Mouse (Mus musculus): ENCODE results near the gene Ufd1. TPM values are rescaled to one million over a fixed set of nuclear protein-coding genes. Genes with fewer than 3 reads are reported as not detected.

The Ufd1 gene
- total and polyA plus RNA-seq, 3 experiments = 41.9 to 67.8 TPM; not detected in 1

GRCm38 (mm10) chr16:18786652-18787051 is 24.9 kb upstream of the Ufd1 start:
- DNase-seq (ENCODE audit: low read depth, low spot score) = no peak
- H3K4me3 ChIP-seq (ENCODE audit: control insufficient read depth in 1 of 2, insufficient read depth in 1 of 2, low read depth in 2 of 2, low read length in 2 of 2) = no peak overlapping the region
- H3K9me3 ChIP-seq (replicated peaks; ENCODE audit: insufficient read depth, low read length) = no peaks in the 10 kb centered on the region
- no peaks in the 10 kb centered on the region for H3K27me3 ChIP-seq (ENCODE audit: control insufficient read depth in 1 of 2, insufficient read depth in 2 of 2, low read length in 2 of 2)
- TF ChIP-seq NRF1 (IDR thresholded peaks at IDR 0.05; ENCODE audit: insufficient read depth, low read depth, low read length, poor library complexity, severe bottlenecking) = no peak
- no peak for TF ChIP-seq ZKSCAN1 (IDR thresholded peaks at IDR 0.05; ENCODE audit: low read depth, low read length)
- no peak for TF ChIP-seq CTCF (IDR thresholded peaks at IDR 0.05 in 2 of 3, conservative IDR thresholded peaks at IDR 0.05 in 1 of 3; ENCODE audit: control insufficient read depth in 1 of 3, insufficient read depth in 1 of 3, low read depth in 2 of 3, low read length in 3 of 3, poor library complexity in 1 of 3, severe bottlenecking in 1 of 3)
- TF ChIP-seq ELF1 (IDR thresholded peaks at IDR 0.05; ENCODE audit: low read depth, low read length) = no peak
- no peak for TF ChIP-seq POLR2A (IDR thresholded peaks at IDR 0.05; ENCODE audit: control insufficient read depth in 1 of 2, insufficient read depth in 1 of 2, low read depth in 1 of 2, low read length in 2 of 2, poor library complexity in 1 of 2)
- no peak for TF ChIP-seq MAFK (IDR thresholded peaks at IDR 0.05; ENCODE audit: borderline replicate concordance, low read depth, low read length)
- TF ChIP-seq ZNF384 (IDR thresholded peaks at IDR 0.05; ENCODE audit: low read depth, low read length) = no peak
- TF ChIP-seq TBP (IDR thresholded peaks at IDR 0.05; ENCODE audit: low read depth, low read length) = no peak
- TF ChIP-seq MYB (IDR thresholded peaks at IDR 0.05; ENCODE audit: low read depth, low read length) = no peak
- TF ChIP-seq KAT2A (conservative IDR thresholded peaks at IDR 0.05; ENCODE audit: low read depth, low read length) = no peak
- no peak for TF ChIP-seq SIN3A (IDR thresholded peaks at IDR 0.05; ENCODE audit: low read length)
- TF ChIP-seq MEF2A (IDR thresholded peaks at IDR 0.05; ENCODE audit: extremely low read depth, insufficient replicate concordance, low read depth, low read length, poor library complexity, severe bottlenecking) = no peak
- TF ChIP-seq GABPA (IDR thresholded peaks at IDR 0.05; ENCODE audit: low read depth, low read length) = no peak
- TF ChIP-seq ZMIZ1 (IDR thresholded peaks at IDR 0.05; ENCODE audit: low read depth, low read length) = no peak
- TF ChIP-seq RAD21 (IDR thresholded peaks at IDR 0.05; ENCODE audit: low read depth, low read length) = no peak
- no peak for TF ChIP-seq CHD1 (IDR thresholded peaks at IDR 0.05; ENCODE audit: low read depth, low read length)
- no peak for TF ChIP-seq MAZ (IDR thresholded peaks at IDR 0.05; ENCODE audit: low read depth, low read length)
- no peak for TF ChIP-seq SMC3 (IDR thresholded peaks at IDR 0.05; ENCODE audit: low read depth, low read length)
- peaks cover 0 to 9% of the 10 kb centered on the region in 2 experiments; a peak in 2 of 4 replicates for H3K4me1 ChIP-seq (ENCODE audit: control insufficient read depth in 1 of 2, insufficient read depth in 2 of 2, low read length in 2 of 2)
- H3K27ac ChIP-seq (ENCODE audit: control insufficient read depth, low read depth, low read length) = no peak overlapping the region
- peaks cover 5 to 10% of the 10 kb centered on the region in 2 experiments for H3K36me3 ChIP-seq (ENCODE audit: control insufficient read depth in 1 of 2, insufficient read depth in 2 of 2, low read length in 2 of 2)
- H3K9ac ChIP-seq (ENCODE audit: control insufficient read depth, low read depth, low read length, poor library complexity, severe bottlenecking) = no peak overlapping the region
- H3K79me2 ChIP-seq (ENCODE audit: control insufficient read depth, insufficient read depth, low read length, poor library complexity) = no peaks in the 10 kb centered on the region

GRCm38 (mm10) chr16:18788627-18789406 is 22.8 kb upstream of the Ufd1 start:
- TF ChIP-seq MAFK (IDR thresholded peaks at IDR 0.05; ENCODE audit: borderline replicate concordance, low read depth, low read length) (no peak), TAL1 (IDR thresholded peaks at IDR 0.05; ENCODE audit: low read length) (0 out of 2 replicates have a peak, but pooled peaks have one; percentile 5), RCOR1 (IDR thresholded peaks at IDR 0.05; ENCODE audit: low read depth, low read length) (0 out of 2 replicates have a peak, but pooled peaks have one; percentile 26), EP300 (IDR thresholded peaks at IDR 0.05; ENCODE audit: low read depth in 1 of 2, low read length in 2 of 2) (peak; percentile 30 to 48; a peak in 1 of 4 replicates), NRF1 (IDR thresholded peaks at IDR 0.05; ENCODE audit: insufficient read depth, low read depth, low read length, poor library complexity, severe bottlenecking) (no peak)
- peak; percentile 54 for DNase-seq (ENCODE audit: low read depth, low spot score)
- peaks cover 0 to 9% of the 10 kb centered on the region in 2 experiments; a peak in 2 of 4 replicates for H3K4me1 ChIP-seq (ENCODE audit: control insufficient read depth in 1 of 2, insufficient read depth in 2 of 2, low read length in 2 of 2)
- H3K27me3 ChIP-seq (ENCODE audit: control insufficient read depth in 1 of 2, insufficient read depth in 2 of 2, low read length in 2 of 2) = no peaks in the 10 kb centered on the region
- H3K36me3 ChIP-seq (ENCODE audit: control insufficient read depth in 1 of 2, insufficient read depth in 2 of 2, low read length in 2 of 2) = peaks cover 6 to 10% of the 10 kb centered on the region in 2 experiments; a peak in 3 of 4 replicates
- H3K4me3 ChIP-seq (ENCODE audit: control insufficient read depth in 1 of 2, insufficient read depth in 1 of 2, low read depth in 2 of 2, low read length in 2 of 2) = no peak overlapping the region
- no peak overlapping the region for H3K27ac ChIP-seq (ENCODE audit: control insufficient read depth, low read depth, low read length)
- H3K79me2 ChIP-seq (ENCODE audit: control insufficient read depth, insufficient read depth, low read length, poor library complexity) = no peaks in the 10 kb centered on the region
- H3K9me3 ChIP-seq (replicated peaks; ENCODE audit: insufficient read depth, low read length) = no peaks in the 10 kb centered on the region
- no peak overlapping the region for H3K9ac ChIP-seq (ENCODE audit: control insufficient read depth, low read depth, low read length, poor library complexity, severe bottlenecking)

All from MEL (cell line).